Mouse (Mus musculus) heart, adult 2 months (tissue): ENCODE measurements at regions not wholly inside any gene's neighbourhood (a gene's known extent, or its start where the extent isn't known, plus 50 kb on each side); places are given as distances from the start of the nearest gene placed in this dataset.
A peak's percentile ranks its signal among the peaks of the same experiment; 100 is the strongest.

Experiments
- DNase-seq, 2 experiments: peaks; one replicate each; pipeline ENCODE4 v3.0.0; 2021
- H3K27ac ChIP-seq: fragments of 200-600 bp; 2 replicates; pipeline ENCODE4 v1.8.1; 2022
- H3K27me3 ChIP-seq: fragments of 200-500 bp; 2 replicates; pipeline ENCODE4 v1.6.1; 2012; ENCODE audit warnings: mild to moderate bottlenecking, low read length, inconsistent platforms, mixed read lengths; ENCODE audit not compliant: control insufficient read depth, insufficient read depth
- H3K36me3 ChIP-seq: fragments of 200-500 bp; 2 replicates; pipeline ENCODE4 v1.6.1; 2012; ENCODE audit warnings: low read length, inconsistent platforms; ENCODE audit not compliant: control insufficient read depth, insufficient read depth
- H3K4me1 ChIP-seq: fragments of 200-500 bp; 2 replicates; pipeline ENCODE4 v1.6.1; 2011; ENCODE audit warnings: low read length; ENCODE audit not compliant: control insufficient read depth, insufficient read depth
- H3K4me3 ChIP-seq: fragments of 200-600 bp; 2 replicates; pipeline ENCODE4 v1.8.1; 2022
- H3K79me2 ChIP-seq: fragments of 200-500 bp; replicated peaks from 2 replicates; pipeline ENCODE4 v1.6.1; 2012; ENCODE audit warnings: mild to moderate bottlenecking, inconsistent platforms, low read length, moderate library complexity, mixed read lengths; ENCODE audit not compliant: control insufficient read depth, insufficient read depth
- H3K9ac ChIP-seq: fragments of 200-500 bp; 2 replicates; pipeline ENCODE4 v1.6.1; 2012; ENCODE audit warnings: low read depth, mild to moderate bottlenecking, control low read depth, inconsistent platforms, low read length, mixed read lengths
- CTCF ChIP-seq: fragments of 200-600 bp; IDR thresholded peaks from 2 replicates; pipeline ENCODE4 v1.8.1; 2022; ENCODE audit warnings: antibody characterized with exemption, mild to moderate bottlenecking, moderate library complexity
- EP300 ChIP-seq: fragments of 200-500 bp; IDR thresholded peaks from 2 replicates; pipeline ENCODE4 v1.6.1; 2011; ENCODE audit warnings: low read depth, low read length, control low read depth; ENCODE audit not compliant: insufficient read depth
- POLR2A ChIP-seq: fragments of 200-500 bp; IDR thresholded peaks from 2 replicates; pipeline ENCODE4 v1.6.1; 2011; ENCODE audit warnings: mild to moderate bottlenecking, low read depth, low read length, control low read depth; ENCODE audit not compliant: insufficient read depth
- WGBS: fragments of 180-500 bp; shearing (Covaris S2); methylation state at CpG from one replicate; pipeline ENCODE4 v1.1.7; 2018; 5-methylcytosine and 5-hydroxymethylcytosine counted together
- intact Hi-C: fragments of 180-260 bp; cut with DNase I; formaldehyde crosslinking; loops from one replicate; pipeline ENCODE4 v1.15.1; 2025

DNA sequence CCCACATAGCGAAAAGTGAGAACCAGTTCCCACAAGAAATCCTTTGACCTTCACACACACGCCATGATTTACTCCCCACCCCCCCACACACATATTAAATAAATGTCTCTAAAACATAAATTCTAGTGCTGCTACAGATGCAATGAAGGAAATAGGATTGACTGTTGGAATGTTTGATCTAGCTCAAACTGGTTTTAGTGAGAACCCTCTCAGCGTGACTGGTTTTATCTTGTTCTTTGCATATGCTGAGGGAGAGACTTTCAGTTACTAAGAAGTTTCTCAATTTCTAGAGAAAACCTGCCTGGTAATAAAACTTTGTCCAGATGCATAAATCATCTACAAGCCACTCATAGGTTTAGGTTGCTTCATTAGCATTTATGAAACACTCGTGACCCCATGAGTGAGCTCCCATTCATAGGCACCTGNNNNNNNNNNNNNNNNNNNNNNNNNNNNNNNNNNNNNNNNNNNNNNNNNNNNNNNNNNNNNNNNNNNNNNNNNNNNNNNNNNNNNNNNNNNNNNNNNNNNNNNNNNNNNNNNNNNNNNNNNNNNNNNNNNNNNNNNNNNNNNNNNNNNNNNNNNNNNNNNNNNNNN is 66.4 kb upstream of the Hmcn1 start:
- H3K79me2 ChIP-seq = no peaks in the 10 kb centered on the region
- WGBS = 94% methylated on average over 4 of the region's 4 CpGs
- no peak overlapping the region for H3K27ac ChIP-seq
- no peaks in the 10 kb centered on the region for H3K27me3 ChIP-seq
- peaks cover 2% of the 10 kb centered on the region for H3K4me1 ChIP-seq
- no peak for DNase-seq
- peaks cover 2% of the 10 kb centered on the region; the same call in 1 of the 2 replicates for H3K36me3 ChIP-seq
- no peak overlapping the region for H3K9ac ChIP-seq
- intact Hi-C loops = no loop called here
- no peak overlapping the region for H3K4me3 ChIP-seq
- no peak for TF ChIP-seq POLR2A
- TF ChIP-seq CTCF = no peak
- TF ChIP-seq EP300 = no peak

DNA sequence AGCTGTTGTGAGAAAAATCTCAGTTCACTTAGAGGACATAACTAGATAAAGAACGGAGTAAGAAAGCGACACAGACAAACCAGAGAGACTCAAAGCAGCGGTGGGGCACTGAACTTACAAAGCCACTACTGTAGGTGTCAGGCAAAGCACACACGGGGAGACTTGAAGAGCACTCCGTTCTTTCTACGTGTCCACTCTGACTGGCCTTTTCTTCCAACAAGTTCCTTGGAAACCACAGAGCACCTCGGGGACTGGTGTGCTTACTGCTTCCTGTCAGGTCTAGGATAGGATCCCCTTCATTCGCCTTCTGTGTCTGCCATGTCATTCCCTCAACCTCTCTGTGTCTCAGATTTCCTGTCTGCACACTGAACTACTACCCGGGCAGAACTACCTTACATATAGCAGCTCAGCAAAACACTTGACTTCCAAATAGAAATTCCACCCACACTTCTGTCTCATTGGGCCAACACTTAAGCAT is 71.9 kb upstream of the Hmcn1 start:
- H3K9ac ChIP-seq = no peak overlapping the region
- intact Hi-C loops = no loop called here

GRCm38 (mm10) chr1:151066379-151067128 is 73.3 kb upstream of the Hmcn1 start:
- DNase-seq = no peak
- Histone ChIP-seq H3K4me3 (no peak overlapping the region), H3K36me3 (peaks cover 2% of the 10 kb centered on the region; the same call in 1 of the 2 replicates), H3K79me2 (no peaks in the 10 kb centered on the region), H3K27ac (no peak overlapping the region), H3K27me3 (no peaks in the 10 kb centered on the region), H3K4me1 (peaks cover 4% of the 10 kb centered on the region), H3K9ac (no peak overlapping the region)
- intact Hi-C loops = no loop called here
- 83% methylated on average over 15 of the region's 15 CpGs for WGBS
- TF ChIP-seq CTCF (peak; percentile 46), EP300 (no peak)

More for the DNA sequence above, 71.9 kb upstream of the Hmcn1 start:
- TF ChIP-seq EP300 (no peak; the same call in 1 of the 2 replicates), CTCF (peak; percentile 72), POLR2A (no peak)
- H3K4me3 ChIP-seq = no peak overlapping the region
- H3K36me3 ChIP-seq = peaks cover 2% of the 10 kb centered on the region; the same call in 1 of the 2 replicates
- H3K27ac ChIP-seq = peak overlapping the region; percentile 41
- no peaks in the 10 kb centered on the region for H3K27me3 ChIP-seq
- peak in 1 of 2 experiments; percentile 38 for DNase-seq
- WGBS = 46% methylated on average over 9 of the region's 9 CpGs
- H3K4me1 ChIP-seq = peaks cover 4% of the 10 kb centered on the region
- H3K79me2 ChIP-seq = no peaks in the 10 kb centered on the region

DNA sequence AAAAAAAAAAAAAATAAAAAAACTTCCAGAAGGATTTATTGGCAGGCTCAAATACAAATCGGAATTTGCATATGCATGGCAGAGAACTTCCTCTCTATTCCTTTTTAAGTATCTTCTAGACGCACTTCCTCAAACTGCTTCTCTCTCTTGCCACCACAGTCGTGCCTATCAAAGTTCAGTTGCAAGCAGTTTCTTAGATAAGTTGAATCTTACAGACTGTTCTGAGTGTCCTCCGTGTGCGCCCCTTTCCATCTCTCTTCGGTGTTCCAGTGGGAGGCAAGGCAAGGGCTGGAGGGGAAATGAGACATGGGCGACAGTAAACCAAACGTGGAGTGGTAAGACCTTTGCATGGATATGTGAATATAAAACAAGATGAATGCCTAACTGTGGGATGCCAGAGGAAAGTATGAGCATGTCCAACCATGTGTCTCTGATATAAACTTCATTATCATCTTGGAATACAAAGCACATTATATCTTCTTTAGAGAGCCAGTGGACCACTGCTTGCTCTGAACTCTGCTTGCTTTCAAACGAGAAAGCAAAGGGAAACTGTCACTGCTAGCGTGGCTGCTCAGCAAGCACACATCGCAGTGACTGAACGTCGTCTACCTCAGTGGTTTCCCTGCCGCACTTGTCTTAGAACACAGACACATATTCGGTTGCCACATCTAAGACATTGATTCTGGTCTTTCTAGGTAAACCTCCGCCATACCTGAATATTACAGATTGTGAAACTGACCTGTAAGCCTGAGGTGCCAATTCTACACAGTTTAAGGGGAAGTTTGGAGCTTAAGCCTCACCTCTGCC is 81.5 kb upstream of the Hmcn1 start:
- Histone ChIP-seq H3K79me2 (no peaks in the 10 kb centered on the region), H3K27ac (no peak overlapping the region), H3K4me3 (no peak overlapping the region), H3K9ac (no peak overlapping the region), H3K4me1 (0 out of 2 replicates have a peak, but pooled peaks cover 2% of the 10 kb centered on the region), H3K27me3 (no peaks in the 10 kb centered on the region), H3K36me3 (peaks cover under 1% of the 10 kb centered on the region; the same call in 1 of the 2 replicates)
- 79% methylated on average over 16 of the region's 16 CpGs for WGBS
- intact Hi-C loops = loop anchor here (5.0 kb wide), 1 partner anchor 318 kb away; no protein-coding TSS in a partner anchor
- TF ChIP-seq EP300 (no peak), POLR2A (no peak), CTCF (no peak)
- DNase-seq = no peak

- no peaks in the 10 kb centered on the region for H3K27me3 ChIP-seq
- H3K27ac ChIP-seq = no peak overlapping the region
- peaks cover 6% of the 10 kb centered on the region for H3K4me1 ChIP-seq
- WGBS = 56% methylated on average over 6 of the region's 6 CpGs
- no peak for DNase-seq
- H3K79me2 ChIP-seq = no peaks in the 10 kb centered on the region
- intact Hi-C loops = loop anchor here (5.0 kb wide), 1 partner anchor 317 kb away; no protein-coding TSS in a partner anchor
- H3K4me3 ChIP-seq = no peak overlapping the region
- no peak for TF ChIP-seq EP300
- H3K9ac ChIP-seq = no peak overlapping the region
- peaks cover 2% of the 10 kb centered on the region; the same call in 1 of the 2 replicates for H3K36me3 ChIP-seq
Observed at GRCm38 (mm10) chr1:151075541-151075940, 82.3 kb upstream of the Hmcn1 start.
